Mouse (Mus musculus): ENCODE results near the gene Isca1. TPM values are rescaled to one million over a fixed set of nuclear protein-coding genes. Genes with fewer than 3 reads are reported as not detected.

The Isca1 gene
- polyA plus RNA-seq, 1 experiment from 2014 or later = 163 TPM

DNA sequence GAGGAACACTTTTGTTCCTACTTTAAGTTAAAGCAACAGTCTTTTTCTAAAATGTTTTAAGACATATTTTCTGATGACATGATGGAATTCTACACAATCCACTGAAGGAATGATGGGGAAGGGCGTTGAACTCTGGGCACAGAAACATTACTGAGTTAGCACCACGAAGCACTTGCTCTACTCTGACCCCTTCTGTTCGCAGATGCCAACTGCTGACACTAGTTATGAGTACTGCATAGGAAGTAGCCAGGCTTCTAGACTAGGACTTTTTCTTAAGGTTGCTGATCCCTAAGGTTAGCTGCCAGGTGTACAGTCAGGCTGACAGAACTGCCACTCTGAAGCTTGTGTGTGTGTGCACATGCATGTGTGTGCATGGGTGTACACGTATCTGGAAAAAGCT is 9.6 kb upstream of the Isca1 start:
- no peak overlapping the region for H3K9ac ChIP-seq
- peaks cover 76% of the 10 kb centered on the region for H3K36me3 ChIP-seq
- no peak for ATAC-seq (ENCODE audit: low FRiP score, low read depth)
- H3K4me2 ChIP-seq = no peak overlapping the region
- no peak overlapping the region for H3K4me3 ChIP-seq
- H3K9me3 ChIP-seq = no peaks in the 10 kb centered on the region
- no peaks in the 10 kb centered on the region for H3K4me1 ChIP-seq (replicated peaks)
- H3K27me3 ChIP-seq = no peaks in the 10 kb centered on the region
- 87% methylated on average over 4 of the region's 4 CpGs for WGBS
- no peak overlapping the region for H3K27ac ChIP-seq (replicated peaks)

DNA sequence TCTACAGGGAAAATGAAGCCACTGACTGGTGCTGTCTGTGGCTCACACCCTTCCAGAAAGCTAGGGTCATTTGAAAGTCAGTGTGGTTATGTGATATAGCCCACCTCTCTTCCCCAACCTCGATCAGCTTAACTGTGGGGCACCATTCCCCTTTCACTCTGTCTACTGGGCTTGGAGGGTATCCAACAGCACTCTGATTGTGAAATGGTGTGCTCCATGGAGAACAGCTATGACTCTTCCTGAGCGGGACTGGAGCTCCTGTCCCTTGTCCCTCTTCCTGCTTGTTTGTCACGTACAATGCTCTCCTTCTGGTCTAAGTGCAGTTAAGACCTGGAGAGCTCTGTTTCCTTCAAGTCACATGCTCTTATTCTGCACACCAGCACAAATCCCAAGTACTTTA is 5.6 kb upstream of the Isca1 start:
- 90% methylated on average over 3 of the region's 3 CpGs for WGBS
- no peak for ATAC-seq (ENCODE audit: low FRiP score, low read depth)
- Histone ChIP-seq H3K27ac (replicated peaks) (no peak overlapping the region), H3K4me3 (no peak overlapping the region), H3K9me3 (no peaks in the 10 kb centered on the region), H3K27me3 (no peaks in the 10 kb centered on the region), H3K36me3 (peaks cover 50% of the 10 kb centered on the region), H3K9ac (no peak overlapping the region), H3K4me2 (no peak overlapping the region), H3K4me1 (replicated peaks) (peaks cover 13% of the 10 kb centered on the region)

DNA sequence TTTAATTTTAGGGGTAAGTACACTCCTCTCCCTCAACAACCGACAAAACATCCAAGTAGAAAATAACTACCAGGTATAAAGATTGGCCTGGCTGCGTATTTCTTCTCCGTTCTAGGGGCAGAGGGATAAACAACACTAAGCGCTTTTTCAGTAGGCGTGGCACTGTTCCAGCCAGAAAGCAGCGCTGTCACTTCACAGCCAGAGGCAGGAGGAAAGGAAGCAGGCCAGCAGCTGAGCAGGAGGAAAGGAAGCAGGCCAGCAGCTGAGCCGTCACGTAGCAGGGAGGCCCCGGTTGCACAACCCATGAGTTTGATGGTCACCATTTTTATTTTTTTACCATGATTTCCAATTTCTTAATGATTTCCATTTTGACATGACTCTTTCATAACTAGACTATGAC is 1.6 kb upstream of the Isca1 start:
- peaks cover 16% of the 10 kb centered on the region for H3K36me3 ChIP-seq
- peak overlapping the region; percentile 98 for H3K27ac ChIP-seq (replicated peaks)
- peak overlapping the region; percentile 66; the same call in 1 of the 2 replicates for H3K4me2 ChIP-seq
- H3K4me3 ChIP-seq = no peak overlapping the region
- no peaks in the 10 kb centered on the region for H3K9me3 ChIP-seq
- WGBS = 59% methylated on average over 9 of the region's 9 CpGs
- no peaks in the 10 kb centered on the region for H3K27me3 ChIP-seq
- peaks cover 40% of the 10 kb centered on the region for H3K4me1 ChIP-seq (replicated peaks)
- no peak for ATAC-seq (ENCODE audit: low FRiP score, low read depth)
- peak overlapping the region; percentile 76; the same call in 1 of the 2 replicates for H3K9ac ChIP-seq

DNA sequence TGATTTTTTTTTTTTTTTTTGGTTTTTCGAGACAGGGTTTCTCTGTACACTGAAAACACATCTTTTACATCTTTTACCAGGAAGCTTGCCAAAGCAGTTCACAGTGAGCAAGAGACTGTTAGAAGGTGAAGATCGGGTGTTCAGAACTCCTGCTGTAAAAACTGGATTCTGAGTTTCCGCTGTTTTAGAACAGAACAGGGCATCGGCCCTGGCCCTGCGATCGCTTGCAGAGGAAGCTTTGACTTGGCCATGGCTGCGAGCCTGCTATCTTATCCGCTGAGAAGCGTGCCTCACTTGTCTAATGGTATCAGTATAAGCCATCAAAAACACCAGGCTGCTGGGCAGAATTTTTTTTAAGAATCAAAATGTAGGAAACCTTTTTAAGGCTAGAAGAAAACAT is 1.2 kb upstream of the Isca1 start:
- Histone ChIP-seq H3K27me3 (no peaks in the 10 kb centered on the region), H3K4me1 (replicated peaks) (peaks cover 44% of the 10 kb centered on the region), H3K4me3 (peak overlapping the region; percentile 89), H3K4me2 (peak overlapping the region; percentile 66), H3K9me3 (no peaks in the 10 kb centered on the region), H3K9ac (peak overlapping the region; percentile 76), H3K27ac (replicated peaks) (peak overlapping the region; percentile 98), H3K36me3 (peaks cover 16% of the 10 kb centered on the region)
- WGBS = 75% methylated on average over 9 of the region's 9 CpGs
- ATAC-seq (ENCODE audit: low FRiP score, low read depth) = no peak

DNA sequence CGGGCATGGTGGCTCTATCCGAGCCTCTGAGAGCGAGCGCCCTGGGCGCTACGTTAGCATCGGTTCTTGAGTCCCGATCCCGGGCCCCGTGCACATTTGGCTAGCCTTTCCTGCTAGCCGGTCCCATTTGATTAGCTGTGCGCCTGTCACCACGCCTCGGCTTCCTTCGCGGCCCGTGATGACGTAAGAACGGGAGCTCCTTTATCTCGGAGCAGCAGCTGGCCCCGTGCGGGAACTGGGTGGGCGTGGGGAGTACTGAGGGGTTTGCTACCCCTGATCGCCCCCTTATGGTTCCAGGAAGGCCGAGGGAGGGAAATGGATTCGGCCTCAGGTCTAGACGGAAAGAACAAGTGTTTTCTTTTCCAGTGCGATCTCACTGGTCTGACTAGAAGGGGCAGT is 553 bp upstream of the Isca1 start:
- no peaks in the 10 kb centered on the region for H3K27me3 ChIP-seq
- peak overlapping the region; percentile 89 for H3K4me3 ChIP-seq
- peaks cover 47% of the 10 kb centered on the region for H3K4me1 ChIP-seq (replicated peaks)
- no peaks in the 10 kb centered on the region for H3K9me3 ChIP-seq
- WGBS = 0% methylated on average over 28 of the region's 28 CpGs
- peak overlapping the region; percentile 98 for H3K27ac ChIP-seq (replicated peaks)
- peak; percentile 85 for ATAC-seq (ENCODE audit: low FRiP score, low read depth)
- peak overlapping the region; percentile 66 for H3K4me2 ChIP-seq
- H3K9ac ChIP-seq = peak overlapping the region; percentile 76
- peaks cover 16% of the 10 kb centered on the region for H3K36me3 ChIP-seq

DNA sequence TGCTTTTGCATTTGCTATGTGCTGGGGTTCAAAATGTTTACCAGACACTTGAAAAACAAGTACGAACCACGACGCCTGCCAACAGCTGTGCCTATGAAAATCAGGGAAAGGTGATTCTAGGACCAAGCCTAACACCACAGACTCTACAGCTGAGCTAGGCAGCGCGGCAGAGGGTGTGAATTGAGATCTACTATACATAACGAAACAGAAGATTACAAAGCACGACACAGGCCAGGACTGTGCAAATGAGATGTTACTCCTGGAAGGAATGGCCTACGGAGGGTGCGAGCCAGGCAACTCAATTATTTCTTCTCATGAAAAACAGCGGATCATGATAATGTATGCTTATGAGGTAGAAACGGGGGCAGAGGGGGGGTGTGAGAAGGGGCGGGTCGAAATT is 1.1 kb downstream of the Isca1 start:
- no peak for ATAC-seq (ENCODE audit: low FRiP score, low read depth)
- H3K27me3 ChIP-seq = no peaks in the 10 kb centered on the region
- peak overlapping the region; percentile 89 for H3K4me3 ChIP-seq
- no peaks in the 10 kb centered on the region for H3K9me3 ChIP-seq
- no peak overlapping the region for H3K27ac ChIP-seq (replicated peaks)
- peaks cover 47% of the 10 kb centered on the region for H3K4me1 ChIP-seq (replicated peaks)
- peak overlapping the region; percentile 71 for H3K4me2 ChIP-seq
- peak overlapping the region; percentile 76 for H3K9ac ChIP-seq
- H3K36me3 ChIP-seq = peaks cover 10% of the 10 kb centered on the region
- WGBS = 33% methylated on average over 13 of the region's 13 CpGs

DNA sequence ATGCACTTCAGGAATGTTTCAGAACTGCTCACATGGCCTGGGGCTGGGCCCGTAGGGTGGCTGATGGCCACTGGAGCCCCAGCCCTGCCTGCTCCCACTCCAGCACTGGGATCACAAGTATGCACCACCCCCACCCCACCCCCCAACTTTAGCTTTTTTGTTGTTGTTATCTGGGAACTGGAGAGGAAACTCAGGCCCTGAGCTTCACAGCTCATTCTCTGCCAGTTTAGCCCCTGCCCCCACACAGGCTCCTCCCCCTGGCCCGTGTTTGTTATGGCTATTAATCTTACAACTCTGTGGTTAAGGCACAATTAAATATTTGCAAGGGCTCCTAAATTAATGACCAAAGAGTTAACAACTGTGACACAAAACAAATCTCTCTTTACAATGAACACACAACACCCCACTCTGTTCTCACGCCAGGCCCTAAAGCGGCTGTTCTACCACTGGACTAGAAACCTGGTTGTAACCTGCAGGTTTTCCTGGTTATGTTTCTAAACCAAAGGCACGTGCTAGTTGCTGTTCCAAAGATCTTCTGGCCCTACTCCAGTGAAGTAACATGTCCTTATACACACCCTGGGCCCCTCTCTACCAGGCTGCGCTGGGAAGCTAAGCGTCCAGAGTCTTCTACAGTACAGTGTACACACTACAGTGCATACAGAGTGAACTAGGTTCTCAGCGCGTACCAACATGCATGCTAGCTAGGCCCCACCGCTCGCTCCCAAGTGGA is 2.7 kb downstream of the Isca1 start:
- ATAC-seq (ENCODE audit: low FRiP score, low read depth) = no peak
- Histone ChIP-seq H3K4me1 (replicated peaks) (peaks cover 47% of the 10 kb centered on the region), H3K27ac (replicated peaks) (no peak overlapping the region), H3K9ac (no peak overlapping the region), H3K36me3 (peaks cover 4% of the 10 kb centered on the region), H3K4me3 (no peak overlapping the region), H3K9me3 (no peaks in the 10 kb centered on the region), H3K4me2 (peak overlapping the region; percentile 3), H3K27me3 (no peaks in the 10 kb centered on the region)
- WGBS = 71% methylated on average over 11 of the region's 11 CpGs

DNA sequence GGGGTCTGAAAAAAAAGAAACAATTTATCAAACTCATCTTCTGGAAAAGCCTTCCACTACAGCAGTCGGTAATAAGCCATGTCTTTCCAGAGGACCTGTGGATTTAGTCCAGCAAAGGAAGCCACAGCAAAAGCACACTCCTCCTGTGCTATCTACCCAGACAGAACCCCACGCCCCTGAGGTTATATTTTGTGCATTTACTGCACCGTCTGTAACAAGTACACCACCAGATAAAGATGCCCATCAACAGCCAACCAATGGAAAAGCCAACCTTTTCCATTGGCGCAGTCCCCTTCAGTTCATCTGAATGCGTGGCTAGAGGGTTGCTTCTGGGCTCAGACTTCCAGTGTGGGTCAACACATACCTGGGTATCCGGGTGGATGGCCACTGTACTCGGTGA is 6.8 kb downstream of the Isca1 start:
- Histone ChIP-seq H3K9ac (no peak overlapping the region), H3K4me1 (replicated peaks) (peaks cover 22% of the 10 kb centered on the region)

DNA sequence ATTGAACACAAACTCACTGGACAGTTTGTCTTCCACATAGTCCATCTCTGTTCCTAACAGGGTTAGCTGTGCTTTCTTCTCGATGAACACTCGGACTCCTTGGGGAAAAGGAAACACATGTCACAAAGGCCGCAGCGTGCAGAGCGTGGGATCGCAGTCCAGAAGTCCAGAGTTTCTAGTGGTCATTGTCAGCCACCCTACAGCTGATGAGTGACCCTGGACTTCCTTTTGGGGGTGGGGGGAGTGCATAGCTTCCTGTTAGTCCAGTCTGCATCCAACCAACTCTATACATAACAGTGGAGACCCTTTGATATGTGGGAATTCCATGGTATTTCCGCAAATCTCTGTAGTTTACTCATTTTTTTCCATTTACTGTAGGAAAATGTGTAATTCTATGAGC is 12.7 kb downstream of the Isca1 start:
- ATAC-seq (ENCODE audit: low FRiP score, low read depth) = no peak
- Histone ChIP-seq H3K9me3 (no peaks in the 10 kb centered on the region), H3K27ac (replicated peaks) (no peak overlapping the region), H3K4me1 (replicated peaks) (no peaks in the 10 kb centered on the region), H3K27me3 (no peaks in the 10 kb centered on the region), H3K4me2 (no peak overlapping the region), H3K9ac (no peak overlapping the region), H3K4me3 (no peak overlapping the region), H3K36me3 (peaks cover 56% of the 10 kb centered on the region)
- WGBS = 91% methylated on average over 7 of the region's 7 CpGs

More for the DNA sequence above, 6.8 kb downstream of the Isca1 start:
- H3K27ac ChIP-seq (replicated peaks) = no peak overlapping the region
- H3K4me3 ChIP-seq = no peak overlapping the region
- 98% methylated on average over 7 of the region's 7 CpGs for WGBS
- no peak overlapping the region for H3K4me2 ChIP-seq
- H3K36me3 ChIP-seq = peaks cover 36% of the 10 kb centered on the region
- no peaks in the 10 kb centered on the region for H3K27me3 ChIP-seq
- no peak for ATAC-seq (ENCODE audit: low FRiP score, low read depth)
- no peaks in the 10 kb centered on the region for H3K9me3 ChIP-seq

DNA sequence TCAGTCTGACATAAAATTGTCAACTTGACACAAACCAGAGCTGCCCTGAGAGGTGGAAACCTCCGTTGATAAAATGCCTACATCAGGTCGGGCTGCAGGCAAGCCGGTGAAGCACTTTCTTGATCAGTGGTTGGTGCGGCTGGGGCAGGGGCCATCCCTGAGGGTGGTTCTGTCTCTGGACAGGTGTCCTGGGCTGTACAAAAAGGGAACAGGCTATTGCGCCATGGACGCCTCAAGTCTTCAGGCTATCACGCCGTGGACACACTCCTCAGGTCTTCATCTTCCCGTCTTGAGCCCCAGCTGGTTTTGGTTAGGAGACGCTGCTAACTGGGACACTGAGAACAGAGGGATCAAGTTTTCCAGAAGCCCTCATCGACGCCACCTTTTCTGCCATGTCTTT is 19.3 kb downstream of the Isca1 start:
- Histone ChIP-seq H3K27ac (replicated peaks) (no peak overlapping the region), H3K4me1 (replicated peaks) (no peaks in the 10 kb centered on the region), H3K36me3 (peaks cover 13% of the 10 kb centered on the region), H3K4me2 (no peak overlapping the region), H3K27me3 (no peaks in the 10 kb centered on the region), H3K4me3 (no peak overlapping the region), H3K9me3 (no peaks in the 10 kb centered on the region), H3K9ac (no peak overlapping the region)
- no peak for ATAC-seq (ENCODE audit: low FRiP score, low read depth)
- whole genome bisulfite sequencing = 88% methylated on average over 12 of the region's 12 CpGs

DNA sequence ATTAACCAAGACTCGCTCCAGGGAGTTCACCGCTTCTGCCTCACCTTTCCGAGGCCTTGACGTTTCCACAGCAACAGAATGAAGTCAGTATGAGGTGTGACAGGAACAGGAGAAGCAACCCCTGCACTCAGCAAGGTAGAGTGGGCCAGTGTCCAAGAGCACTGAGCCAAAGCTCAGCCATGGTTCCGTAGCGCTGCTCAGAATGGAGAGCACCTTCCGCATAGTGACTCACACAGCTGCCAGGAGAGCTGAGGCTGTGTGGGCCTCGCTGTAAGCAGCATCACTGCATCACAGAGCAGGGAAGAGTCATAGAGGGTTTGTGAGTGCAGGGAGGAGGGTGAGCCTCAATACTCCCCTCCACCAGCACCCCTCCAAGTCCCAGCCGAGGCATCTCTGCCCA is 22.9 kb downstream of the Isca1 start, which contains the start of gene 1700014D04Rik:
Gene 1700014D04Rik (minus strand): TSS at position 42 of the 400 bp plus-strand sequence.
- H3K4me1 ChIP-seq (replicated peaks) = no peaks in the 10 kb centered on the region
- H3K4me3 ChIP-seq = no peak within 1 kb of the TSS
- no peaks in the 10 kb centered on the region for H3K27me3 ChIP-seq
- H3K4me2 ChIP-seq = no peak within 1 kb of the TSS
- WGBS = 84% methylated on average over 9 of the region's 9 CpGs
- ATAC-seq (ENCODE audit: low FRiP score, low read depth) = no peak
- no peaks in the 10 kb centered on the region for H3K9me3 ChIP-seq
- no peaks in the 10 kb centered on the region for H3K36me3 ChIP-seq
- no peak within 1 kb of the TSS for H3K27ac ChIP-seq (replicated peaks)
- no peak within 1 kb of the TSS for H3K9ac ChIP-seq

DNA sequence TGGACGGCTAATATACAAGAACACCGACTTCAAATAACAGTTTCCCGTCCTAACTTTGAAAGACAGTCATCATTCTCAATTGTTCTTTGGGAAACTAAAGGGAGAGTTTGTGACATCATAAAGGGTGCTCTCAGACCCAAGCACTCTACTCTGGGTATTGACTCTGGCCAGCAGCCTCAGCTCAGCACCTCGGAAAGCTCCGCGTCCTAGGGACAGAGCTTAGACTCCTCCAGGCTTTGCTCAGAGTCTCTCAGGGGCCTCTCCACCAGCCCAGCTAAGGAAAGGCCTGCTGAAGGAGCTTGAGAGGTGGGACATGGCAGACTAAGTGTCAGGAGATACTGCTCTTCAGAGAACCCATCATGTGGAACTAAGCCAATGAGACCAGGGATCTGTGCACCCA is 23.4 kb downstream of the Isca1 start:
- H3K4me3 ChIP-seq = no peak overlapping the region
- WGBS = 73% methylated on average over 6 of the region's 6 CpGs
- no peaks in the 10 kb centered on the region for H3K9me3 ChIP-seq
- H3K9ac ChIP-seq = no peak overlapping the region
- no peaks in the 10 kb centered on the region for H3K27me3 ChIP-seq
- ATAC-seq (ENCODE audit: low FRiP score, low read depth) = no peak
- H3K36me3 ChIP-seq = no peaks in the 10 kb centered on the region
- no peaks in the 10 kb centered on the region for H3K4me1 ChIP-seq (replicated peaks)
- no peak overlapping the region for H3K27ac ChIP-seq (replicated peaks)
- no peak overlapping the region for H3K4me2 ChIP-seq

DNA sequence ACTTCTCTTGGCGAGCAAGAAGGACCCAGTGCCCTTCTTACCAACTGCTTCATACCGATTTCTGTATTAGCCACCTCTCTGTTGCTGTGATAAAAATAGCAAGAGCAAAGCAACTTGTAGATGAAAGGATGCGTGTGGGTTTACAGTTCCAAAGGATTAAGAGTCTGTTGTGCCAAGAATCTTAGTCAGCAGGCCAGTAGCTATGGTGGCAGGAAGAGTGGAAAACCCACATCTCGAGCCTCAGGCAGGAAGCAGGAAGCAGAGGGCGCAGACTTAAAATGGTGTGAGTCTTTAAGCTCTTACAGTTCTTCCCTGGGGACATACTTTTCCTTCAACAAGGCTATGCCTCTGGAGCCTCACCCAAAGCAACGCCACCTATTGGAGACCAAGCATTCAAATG is 24.1 kb downstream of the Isca1 start:
- no peaks in the 10 kb centered on the region for H3K27me3 ChIP-seq
- H3K27ac ChIP-seq (replicated peaks) = no peak overlapping the region
- H3K4me1 ChIP-seq (replicated peaks) = no peaks in the 10 kb centered on the region
- no peaks in the 10 kb centered on the region for H3K36me3 ChIP-seq
- no peaks in the 10 kb centered on the region for H3K9me3 ChIP-seq
- H3K4me3 ChIP-seq = no peak overlapping the region
- ATAC-seq (ENCODE audit: low FRiP score, low read depth) = no peak
- 87% methylated on average over 6 of the region's 6 CpGs for WGBS
- no peak overlapping the region for H3K4me2 ChIP-seq
- H3K9ac ChIP-seq = no peak overlapping the region

All from hindbrain, embryonic 15.5 days (tissue).